Mouse (Mus musculus): ENCODE measurements around the gene Arntl2.

- no peak for TF ChIP-seq GATA1 (IDR thresholded peaks at IDR 0.05; ENCODE audit: low read length)
- no peak for TF ChIP-seq TAL1 (IDR thresholded peaks at IDR 0.05; ENCODE audit: low read length)
Measured at GRCm38 (mm10) chr6:146845347-146845746, 49.5 kb downstream of the Arntl2 start.
